Mouse (Mus musculus) midbrain, embryonic 12.5 days (tissue): ENCODE measurements at regions not wholly inside any gene's neighbourhood (a gene's known extent, or its start where the extent isn't known, plus 50 kb on each side); places are given as distances from the start of the nearest gene placed in this dataset.
A peak's percentile ranks its signal among the peaks of the same experiment; 100 is the strongest.

Experiments
- ATAC-seq: fragments of 200-750 bp; cut with Nextera tagmentation; 2 replicates; pipeline ENCODE4 v1.8.0; 2017; ENCODE audit warnings: low read depth, moderate TSS enrichment, moderate library complexity; ENCODE audit not compliant: low FRiP score
- H3K27ac ChIP-seq: fragments of 300-500 bp; sonication (generic); replicated peaks from 2 replicates; pipeline ENCODE4 v1.5.1; 2016; ENCODE audit warnings: mild to moderate bottlenecking
- H3K27me3 ChIP-seq: fragments of 300-500 bp; sonication (generic); 2 replicates; pipeline ENCODE4 v1.6.1; 2016; ENCODE audit warnings: mild to moderate bottlenecking
- H3K36me3 ChIP-seq: fragments of 300-500 bp; sonication (generic); 2 replicates; pipeline ENCODE4 v1.6.1; 2016
- H3K4me1 ChIP-seq: fragments of 300-500 bp; sonication (generic); 2 replicates; pipeline ENCODE4 v1.6.1; 2016
- H3K4me2 ChIP-seq: fragments of 300-500 bp; sonication (generic); replicated peaks from 2 replicates; pipeline ENCODE4 v1.6.1; 2016; ENCODE audit warnings: mild to moderate bottlenecking, moderate library complexity
- H3K4me3 ChIP-seq: fragments of 300-500 bp; sonication (generic); 2 replicates; pipeline ENCODE4 v1.5.1; 2016; ENCODE audit warnings: mild to moderate bottlenecking
- H3K9ac ChIP-seq: fragments of 300-500 bp; sonication (generic); replicated peaks from 2 replicates; pipeline ENCODE4 v1.6.1; 2016; ENCODE audit warnings: mild to moderate bottlenecking, moderate library complexity
- H3K9me3 ChIP-seq: fragments of 300-500 bp; sonication (generic); 2 replicates; pipeline ENCODE4 v1.6.1; 2016; ENCODE audit warnings: mild to moderate bottlenecking
- WGBS: fragments of 180-500 bp; shearing (Covaris S2); methylation state at CpG from one replicate; pipeline ENCODE4 v1.1.7; 2016; 5-methylcytosine and 5-hydroxymethylcytosine counted together

DNA sequence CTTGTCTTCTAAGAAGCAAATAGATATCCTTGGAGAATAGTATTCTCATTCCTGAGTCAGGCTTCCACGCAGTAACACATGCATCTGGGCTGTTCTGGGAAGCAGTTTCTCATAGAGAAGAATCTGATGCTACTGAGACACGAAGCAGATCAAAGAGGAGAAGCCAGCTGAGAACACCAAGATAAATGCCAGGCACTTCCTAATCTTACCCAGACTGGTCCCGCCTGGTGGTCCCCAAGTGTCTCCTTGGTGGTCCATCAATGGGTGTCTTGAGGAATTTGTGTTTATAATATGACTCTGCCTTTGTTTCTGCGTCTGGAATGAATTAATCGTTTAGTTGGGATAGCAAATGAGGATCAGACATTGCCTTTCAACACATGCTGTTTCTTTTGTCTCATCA lies 120.5 kb upstream of the Gm9747 start:
- ATAC-seq, result no peak
- WGBS, result 61% methylated on average over 5 of the region's 5 CpGs
- no peak overlapping the region for H3K4me3 ChIP-seq
- H3K4me1 ChIP-seq, result no peaks in the 10 kb centered on the region
- H3K36me3 ChIP-seq, result no peaks in the 10 kb centered on the region
- H3K9ac ChIP-seq, result no peak overlapping the region
- no peaks in the 10 kb centered on the region for H3K9me3 ChIP-seq
- H3K27me3 ChIP-seq, result no peaks in the 10 kb centered on the region
- H3K27ac ChIP-seq, result no peak overlapping the region
- H3K4me2 ChIP-seq, result no peak overlapping the region

DNA sequence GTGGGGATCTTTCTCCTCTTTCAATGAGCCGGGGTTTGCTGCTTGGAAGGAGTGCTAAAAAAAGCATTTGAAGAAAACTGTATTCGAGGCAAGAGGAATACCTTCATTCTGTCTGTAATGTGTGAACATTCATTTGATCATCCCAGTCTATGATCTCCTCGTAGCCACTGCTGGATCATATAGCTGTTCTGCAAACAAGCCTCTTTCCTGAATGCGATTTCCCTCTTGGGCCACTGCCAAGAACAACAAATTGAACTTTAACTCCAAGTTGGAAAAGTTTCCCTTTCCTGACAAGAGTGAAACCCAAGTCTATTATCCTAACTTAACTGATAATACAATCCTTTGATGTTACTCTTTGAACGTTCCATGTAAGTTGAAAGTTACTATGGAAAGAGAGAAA lies 108.4 kb upstream of the Gm9747 start:
- H3K9me3 ChIP-seq, result no peaks in the 10 kb centered on the region
- no peak for ATAC-seq
- WGBS, result 72% methylated on average over 5 of the region's 5 CpGs
- no peak overlapping the region for H3K9ac ChIP-seq
- H3K4me2 ChIP-seq, result no peak overlapping the region
- H3K27me3 ChIP-seq, result no peaks in the 10 kb centered on the region
- no peaks in the 10 kb centered on the region for H3K36me3 ChIP-seq
- H3K27ac ChIP-seq, result no peak overlapping the region
- H3K4me1 ChIP-seq, result no peaks in the 10 kb centered on the region
- no peak overlapping the region for H3K4me3 ChIP-seq

DNA sequence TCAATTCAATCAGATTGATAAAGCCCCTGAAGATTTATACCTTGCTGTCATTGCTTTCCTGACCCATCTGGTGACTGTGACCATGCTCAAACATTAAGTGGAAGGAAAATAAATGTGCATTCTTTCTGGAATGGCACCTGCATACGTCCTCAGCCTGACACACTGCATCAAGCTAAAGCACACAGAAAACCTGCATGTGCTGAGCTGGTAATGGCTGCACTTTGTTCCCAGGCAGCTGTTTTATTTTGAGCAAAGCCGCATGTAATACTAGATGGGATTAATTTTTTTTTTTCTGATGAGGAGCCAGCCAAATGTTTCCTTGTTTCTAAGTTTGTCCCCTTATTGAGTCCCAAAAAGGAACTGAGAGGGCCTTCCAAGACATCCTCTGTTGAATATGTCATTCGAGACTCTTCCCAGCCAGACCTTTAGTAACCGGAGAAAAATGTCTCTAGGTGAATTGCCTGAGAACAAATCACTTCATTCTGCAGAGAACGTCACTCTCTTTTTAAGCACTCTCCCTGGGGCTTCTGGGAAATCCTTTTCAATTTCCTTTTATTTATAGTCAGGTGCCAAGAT lies 103.1 kb upstream of the Gm9747 start:
- ATAC-seq, result no peak
- Histone ChIP-seq H3K27ac (no peak overlapping the region), H3K9ac (no peak overlapping the region), H3K4me1 (no peaks in the 10 kb centered on the region; the same call in 1 of the 2 replicates), H3K4me2 (no peak overlapping the region), H3K36me3 (no peaks in the 10 kb centered on the region), H3K27me3 (no peaks in the 10 kb centered on the region), H3K9me3 (no peaks in the 10 kb centered on the region), H3K4me3 (no peak overlapping the region)
- WGBS, result 52% methylated on average over 5 of the region's 5 CpGs

DNA sequence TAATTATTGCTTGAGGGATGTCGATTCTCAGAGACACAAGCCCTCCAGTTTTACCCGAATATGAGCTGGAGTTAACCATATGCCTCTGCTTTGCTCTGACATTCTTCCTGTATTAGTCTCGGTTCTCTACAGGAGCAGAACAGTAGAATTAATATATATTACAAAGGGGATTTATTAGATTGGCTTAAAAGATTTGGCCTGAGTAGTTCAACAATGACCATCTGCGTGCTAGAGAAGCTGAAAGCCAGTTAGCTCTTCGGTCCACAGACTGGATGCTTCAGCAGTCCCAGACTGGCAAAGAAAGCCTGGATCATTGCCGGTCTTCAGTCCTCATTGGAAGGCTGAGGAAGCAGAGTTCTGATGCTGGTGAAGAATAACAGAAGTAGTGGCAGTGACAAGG lies 100.4 kb upstream of the Gm9747 start:
- Histone ChIP-seq H3K9me3 (no peaks in the 10 kb centered on the region), H3K27me3 (no peaks in the 10 kb centered on the region), H3K9ac (no peak overlapping the region), H3K4me3 (no peak overlapping the region), H3K4me1 (no peaks in the 10 kb centered on the region; the same call in 1 of the 2 replicates), H3K4me2 (no peak overlapping the region), H3K27ac (no peak overlapping the region), H3K36me3 (no peaks in the 10 kb centered on the region)
- no peak for ATAC-seq
- WGBS, result 47% methylated on average over 6 of the region's 6 CpGs

DNA sequence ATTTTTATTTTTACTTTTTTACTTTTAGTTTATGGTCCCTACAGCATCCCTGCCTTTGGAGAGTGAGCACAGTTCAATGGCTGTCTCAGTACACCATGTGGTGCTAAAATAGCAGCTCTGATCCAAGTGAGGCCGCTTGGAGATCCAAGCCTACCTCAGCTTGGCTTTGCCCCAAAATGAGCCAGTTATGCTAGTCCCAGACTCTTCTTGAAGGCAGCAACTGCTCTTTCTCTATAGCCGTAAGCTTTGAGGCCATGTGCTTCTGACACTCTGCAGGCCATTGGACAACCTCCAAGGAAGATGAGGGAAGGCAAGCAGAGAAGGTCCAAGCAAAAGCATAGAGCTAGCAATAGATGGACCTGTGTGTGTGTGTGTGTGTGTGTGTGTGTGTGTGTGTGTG lies 98.0 kb upstream of the Gm9747 start:
- Histone ChIP-seq H3K9ac (no peak overlapping the region), H3K4me3 (no peak overlapping the region), H3K27ac (no peak overlapping the region), H3K9me3 (no peaks in the 10 kb centered on the region), H3K4me1 (no peaks in the 10 kb centered on the region; the same call in 1 of the 2 replicates), H3K27me3 (no peaks in the 10 kb centered on the region), H3K36me3 (no peaks in the 10 kb centered on the region), H3K4me2 (no peak overlapping the region)
- no peak for ATAC-seq
- WGBS, result 80% methylated on average over 2 of the region's 2 CpGs

DNA sequence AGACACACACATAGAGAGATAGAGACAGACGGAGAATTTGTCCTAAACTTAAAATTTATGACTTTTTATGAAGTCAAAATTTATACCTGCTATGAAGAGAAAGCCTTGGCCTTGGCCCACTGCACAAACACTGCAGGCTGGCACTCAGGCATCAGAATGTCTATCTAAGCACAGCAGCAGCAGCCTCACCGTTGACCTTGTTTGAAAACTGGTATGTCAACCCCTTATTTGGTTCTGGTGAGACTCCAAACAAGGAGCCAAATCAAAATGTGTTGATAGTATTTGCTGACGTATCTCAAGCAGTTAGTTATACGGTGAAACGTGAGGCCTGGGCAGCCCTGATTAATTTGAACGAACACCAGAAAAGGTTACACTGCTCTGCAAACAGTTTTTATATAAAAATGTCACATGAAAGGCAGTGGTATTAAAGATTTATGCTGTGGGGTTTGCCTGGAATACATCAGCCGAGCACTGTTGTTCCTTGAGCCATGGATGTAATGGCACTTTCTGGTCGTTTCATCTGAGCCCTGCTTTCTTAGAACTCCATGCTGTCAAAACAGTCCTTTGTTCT lies 97.1 kb upstream of the Gm9747 start:
- no peak overlapping the region for H3K27ac ChIP-seq
- H3K9me3 ChIP-seq, result no peaks in the 10 kb centered on the region
- H3K9ac ChIP-seq, result no peak overlapping the region
- no peak overlapping the region for H3K4me3 ChIP-seq
- no peaks in the 10 kb centered on the region for H3K27me3 ChIP-seq
- H3K4me1 ChIP-seq, result no peaks in the 10 kb centered on the region; the same call in 1 of the 2 replicates
- WGBS, result 79% methylated on average over 8 of the region's 8 CpGs
- no peak overlapping the region for H3K4me2 ChIP-seq
- ATAC-seq, result no peak
- no peaks in the 10 kb centered on the region for H3K36me3 ChIP-seq

DNA sequence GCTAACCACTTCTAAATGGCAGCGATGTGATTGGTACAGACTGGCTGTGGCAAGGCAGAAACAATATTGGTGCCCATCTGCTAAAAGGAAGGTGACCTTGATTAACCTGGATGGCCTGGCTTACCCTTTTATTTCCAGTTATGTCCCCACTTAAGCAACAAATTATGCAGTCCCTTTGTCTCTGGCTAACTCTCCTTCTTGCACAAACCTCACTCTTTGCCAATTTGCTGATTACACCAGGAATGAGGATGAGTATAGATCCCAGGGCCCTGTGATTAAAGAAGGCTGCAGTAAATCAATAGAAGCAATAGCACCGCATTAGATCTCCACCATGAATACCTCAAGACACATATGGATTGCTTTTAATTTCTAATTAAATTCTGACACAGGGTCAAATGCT lies 87.7 kb upstream of the Gm9747 start:
- Histone ChIP-seq H3K4me2 (no peak overlapping the region), H3K36me3 (no peaks in the 10 kb centered on the region), H3K4me1 (no peaks in the 10 kb centered on the region), H3K27me3 (no peaks in the 10 kb centered on the region), H3K9me3 (no peaks in the 10 kb centered on the region), H3K4me3 (no peak overlapping the region), H3K9ac (no peak overlapping the region), H3K27ac (no peak overlapping the region)
- WGBS, result 88% methylated on average over 2 of the region's 2 CpGs
- no peak for ATAC-seq

DNA sequence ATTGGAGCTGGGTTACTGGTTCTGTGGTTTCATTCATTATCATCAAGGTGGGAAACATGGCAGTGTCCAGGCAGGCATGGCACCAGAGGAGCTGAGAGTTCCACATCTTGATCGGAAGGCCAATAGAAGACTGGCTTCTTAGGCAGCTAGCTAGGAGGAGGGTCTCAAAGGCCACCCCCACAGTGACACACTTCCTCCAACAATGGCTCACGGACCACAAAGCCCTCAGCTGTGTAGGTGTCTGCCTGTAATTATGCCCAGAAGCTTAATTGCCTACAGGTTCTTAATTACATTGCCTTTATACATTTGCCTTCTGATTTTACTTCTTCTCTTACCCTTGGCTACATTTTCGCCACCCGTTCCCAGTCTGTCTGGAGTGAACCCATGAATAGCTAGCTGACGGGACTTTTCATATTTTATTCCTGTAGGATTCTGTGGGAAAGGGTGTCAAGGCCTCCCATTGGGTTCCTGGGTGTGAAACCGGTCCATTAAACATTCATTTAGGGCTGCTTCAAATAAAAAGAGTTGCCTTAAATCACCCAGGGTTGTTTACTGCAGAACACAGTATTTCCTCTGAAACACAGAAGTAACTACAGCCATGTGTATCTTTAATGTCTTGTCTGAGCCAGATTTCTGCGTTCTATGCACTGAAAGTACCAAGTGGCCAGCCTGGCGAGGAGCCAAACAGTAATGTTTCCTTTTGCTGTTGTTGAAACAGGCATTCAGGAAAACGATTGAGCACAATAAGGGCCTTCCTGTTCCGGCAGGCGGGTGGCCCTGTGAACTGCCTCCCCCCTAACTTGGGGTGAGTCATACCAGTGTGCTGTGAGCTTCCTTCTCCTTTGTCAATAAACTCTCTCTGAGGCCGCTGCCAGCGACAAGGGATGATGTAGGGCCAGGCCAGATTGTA lies 82.4 kb upstream of the Gm9747 start:
- Histone ChIP-seq H3K9me3 (no peaks in the 10 kb centered on the region), H3K4me1 (no peaks in the 10 kb centered on the region; the same call in 1 of the 2 replicates), H3K4me3 (no peak overlapping the region), H3K27ac (no peak overlapping the region), H3K4me2 (no peak overlapping the region), H3K36me3 (no peaks in the 10 kb centered on the region), H3K27me3 (no peaks in the 10 kb centered on the region), H3K9ac (no peak overlapping the region)
- 71% methylated on average over 13 of the region's 13 CpGs for WGBS
- peak; percentile 56; the same call in 1 of the 2 replicates for ATAC-seq

DNA sequence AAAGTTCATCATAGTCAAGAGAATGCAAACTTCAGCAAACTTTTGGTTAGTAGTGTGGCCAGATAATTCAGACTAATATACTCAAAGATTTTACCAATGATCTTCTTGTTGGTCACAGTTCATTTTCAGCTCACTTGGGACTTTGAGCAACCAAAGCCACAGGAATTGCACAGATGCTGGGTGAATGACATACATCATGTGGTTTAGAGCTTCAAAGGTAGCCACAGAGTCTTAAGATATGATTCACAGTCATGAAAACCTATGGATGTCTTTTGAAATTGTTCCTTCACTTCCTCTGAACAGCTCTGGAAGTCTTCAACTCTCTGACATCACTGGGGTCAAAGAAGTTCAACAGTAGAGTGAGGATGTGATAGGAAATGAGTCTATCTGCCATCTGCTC lies 77.0 kb upstream of the Gm9747 start:
- H3K36me3 ChIP-seq, result no peaks in the 10 kb centered on the region
- no peaks in the 10 kb centered on the region; the same call in 1 of the 2 replicates for H3K4me1 ChIP-seq

DNA sequence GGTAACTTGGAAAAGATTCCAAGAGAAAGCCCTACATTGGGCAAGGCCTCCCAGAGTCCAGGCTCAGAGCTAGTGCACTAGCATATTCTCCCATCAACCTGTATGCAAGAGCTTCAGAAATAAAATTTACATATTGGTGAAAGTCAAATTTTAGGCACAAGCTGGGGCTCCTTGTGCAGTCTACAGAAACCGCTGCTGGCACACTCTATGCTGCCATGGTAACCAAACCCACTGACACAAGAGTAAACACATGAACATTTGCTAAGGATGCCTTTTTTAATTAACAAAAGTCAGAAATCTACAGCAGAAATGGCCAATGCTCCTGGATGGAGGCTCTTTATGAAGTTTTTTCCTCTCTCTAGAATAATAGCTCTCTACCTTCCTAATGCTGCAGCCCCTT lies 75.9 kb upstream of the Gm9747 start:
- H3K27ac ChIP-seq, result no peak overlapping the region
- no peaks in the 10 kb centered on the region for H3K4me1 ChIP-seq
- H3K36me3 ChIP-seq, result no peaks in the 10 kb centered on the region
- WGBS, result 81% methylated on average over 1 of the region's 1 CpGs
- no peaks in the 10 kb centered on the region for H3K27me3 ChIP-seq
- no peak overlapping the region for H3K4me2 ChIP-seq
- H3K9ac ChIP-seq, result no peak overlapping the region
- H3K9me3 ChIP-seq, result no peaks in the 10 kb centered on the region
- ATAC-seq, result no peak
- no peak overlapping the region for H3K4me3 ChIP-seq

More for the DNA sequence above, 77.0 kb upstream of the Gm9747 start:
- H3K9me3 ChIP-seq, result no peaks in the 10 kb centered on the region
- no peak overlapping the region for H3K27ac ChIP-seq
- no peak overlapping the region for H3K4me3 ChIP-seq
- no peaks in the 10 kb centered on the region for H3K27me3 ChIP-seq
- no peak overlapping the region for H3K9ac ChIP-seq
- H3K4me2 ChIP-seq, result no peak overlapping the region
- no peak for ATAC-seq

DNA sequence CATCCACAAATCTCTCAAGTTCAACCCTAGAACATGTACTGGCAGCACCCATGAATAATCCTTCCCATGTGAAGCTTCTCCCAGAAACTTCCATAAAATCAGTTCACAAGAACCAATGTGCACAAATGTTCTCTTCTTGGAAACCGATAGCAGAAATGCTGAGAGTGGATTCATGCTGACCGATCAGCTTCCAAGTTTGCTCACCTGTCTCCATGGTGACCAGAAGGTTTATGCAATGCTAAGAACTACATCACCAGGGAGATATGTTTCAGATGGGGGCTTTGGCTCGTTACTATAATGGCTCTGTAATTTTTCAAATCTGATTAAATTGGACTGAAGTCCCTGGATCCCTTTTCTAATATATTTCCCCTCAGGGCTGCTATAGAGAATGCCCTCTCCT lies 74.4 kb upstream of the Gm9747 start:
- 65% methylated on average over 3 of the region's 3 CpGs for WGBS
- Histone ChIP-seq H3K4me3 (no peak overlapping the region), H3K9ac (no peak overlapping the region), H3K4me2 (no peak overlapping the region), H3K9me3 (no peaks in the 10 kb centered on the region), H3K27ac (no peak overlapping the region), H3K36me3 (no peaks in the 10 kb centered on the region), H3K4me1 (no peaks in the 10 kb centered on the region), H3K27me3 (no peaks in the 10 kb centered on the region)
- no peak for ATAC-seq

DNA sequence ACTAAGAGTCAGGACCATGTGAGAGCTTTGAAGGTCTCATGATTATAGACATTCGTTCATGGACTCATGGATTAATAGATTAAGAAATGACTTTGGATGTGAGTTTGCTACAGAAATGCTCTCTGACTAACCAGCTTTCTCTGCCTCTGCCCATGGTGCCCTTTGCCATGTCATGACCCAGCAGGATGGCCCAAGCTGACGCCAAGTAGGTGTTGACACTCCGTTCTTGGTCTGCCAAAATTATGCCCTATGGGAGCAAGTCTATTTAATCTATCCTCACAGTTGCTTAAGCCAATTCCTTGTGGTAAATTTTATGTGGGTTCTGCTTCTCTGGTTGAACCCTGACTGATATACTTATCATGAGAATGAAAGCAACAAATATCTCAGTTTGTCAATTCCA lies 73.7 kb upstream of the Gm9747 start:
- Histone ChIP-seq H3K4me1 (no peaks in the 10 kb centered on the region), H3K36me3 (no peaks in the 10 kb centered on the region), H3K4me3 (no peak overlapping the region), H3K4me2 (no peak overlapping the region), H3K27me3 (no peaks in the 10 kb centered on the region), H3K9me3 (no peaks in the 10 kb centered on the region), H3K9ac (no peak overlapping the region), H3K27ac (no peak overlapping the region)
- WGBS, result 94% methylated on average over 3 of the region's 3 CpGs
- no peak for ATAC-seq
